Mouse (Mus musculus) forebrain, embryonic 16.5 days (tissue): ENCODE results near the gene Arhgap45. TPM values are rescaled to one million over a fixed set of nuclear protein-coding genes. Genes with fewer than 3 reads are reported as not detected.

ENCODE experiments used
- ATAC-seq: fragments of 200-750 bp; cut with Nextera tagmentation; 2 replicates; pipeline ENCODE4 v1.8.0; 2017; ENCODE audit warnings: mild to moderate bottlenecking, moderate library complexity
- H3K27ac ChIP-seq: fragments of 300-500 bp; sonication (generic); 2 replicates; pipeline ENCODE4 v1.5.1; 2014; ENCODE audit warnings: low read length, control low read depth
- H3K27me3 ChIP-seq: fragments of 300-500 bp; sonication (generic); replicated peaks from 2 replicates; pipeline ENCODE4 v1.6.1; 2014; ENCODE audit warnings: low read length; ENCODE audit not compliant: control insufficient read depth, insufficient read depth
- H3K36me3 ChIP-seq: fragments of 300-500 bp; sonication (generic); 2 replicates; pipeline ENCODE4 v1.6.1; 2014; ENCODE audit not compliant: control insufficient read depth, insufficient read depth
- H3K4me1 ChIP-seq: fragments of 300-500 bp; sonication (generic); replicated peaks from 2 replicates; pipeline ENCODE4 v1.6.1; 2014; ENCODE audit warnings: low read length; ENCODE audit not compliant: control insufficient read depth, insufficient read depth
- H3K4me2 ChIP-seq: fragments of 300-500 bp; sonication (generic); 2 replicates; pipeline ENCODE4 v1.6.1; 2014; ENCODE audit warnings: mild to moderate bottlenecking, low read length, control low read depth
- H3K4me3 ChIP-seq: fragments of 300-500 bp; sonication (generic); replicated peaks from 2 replicates; pipeline ENCODE4 v1.5.1; 2014; ENCODE audit warnings: mild to moderate bottlenecking, low read length, control low read depth
- H3K9ac ChIP-seq: fragments of 300-500 bp; sonication (generic); replicated peaks from 2 replicates; pipeline ENCODE4 v1.6.1; 2014; ENCODE audit warnings: low read depth, low read length, control low read depth
- H3K9me3 ChIP-seq: fragments of 300-500 bp; sonication (generic); 2 replicates; pipeline ENCODE4 v1.6.1; 2016; ENCODE audit warnings: low read length; ENCODE audit not compliant: control insufficient read depth
- WGBS: fragments of 180-500 bp; shearing (Covaris S2); extraction: QIAGEN DNeasy Blood & Tissue Kit; methylation state at CpG from one replicate; pipeline ENCODE4 v1.1.7; 2014; 5-methylcytosine and 5-hydroxymethylcytosine counted together
- polyA plus RNA-seq: library from polyadenylated mRNA; unstranded; fragments of >200 nt; fragmentation: Nextera tagmentation; extraction: Ambion mirVana; gene quantifications from 2 replicates; pipeline ENCODE4 v1.2.1, GENCODE M21; 2015

Gene Arhgap45
- polyA plus RNA-seq, 1 experiment from 2014 or later: 1.2 TPM

DNA sequence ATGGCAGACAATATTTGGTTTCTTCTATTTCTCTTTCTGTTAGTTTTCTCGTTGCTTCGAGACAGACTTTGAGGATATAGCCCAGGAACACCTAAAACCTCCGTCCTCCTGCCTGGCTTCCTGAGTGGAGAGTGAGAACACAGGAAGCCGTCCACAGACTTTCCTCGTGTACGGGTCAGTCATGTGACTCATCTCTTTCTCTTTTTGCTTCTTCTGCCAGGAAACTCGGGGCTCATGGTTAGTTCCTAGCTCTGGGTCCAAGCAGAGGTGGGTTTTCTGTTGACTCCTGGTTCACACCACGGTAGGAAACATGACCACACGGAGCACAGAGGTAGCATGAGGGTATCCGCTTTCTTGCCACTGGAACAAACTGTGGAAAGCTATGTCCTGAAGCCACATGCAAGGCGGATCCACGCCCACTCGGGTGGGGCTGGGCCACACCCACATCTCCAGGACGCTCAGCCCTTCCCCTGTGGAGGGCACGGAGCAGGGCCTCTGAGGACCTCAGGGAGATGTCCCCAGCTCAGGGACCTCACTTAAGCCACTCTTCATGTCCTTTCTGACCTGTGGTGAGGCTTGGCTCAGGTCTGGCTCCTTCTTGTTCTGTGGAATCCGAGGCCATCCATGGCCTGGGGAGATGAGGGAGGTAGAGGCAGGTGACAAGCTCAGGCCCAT lies 64.1 kb downstream of the Arhgap45 start:
- H3K27me3 ChIP-seq: no peaks in the 10 kb centered on the region
- WGBS: 89% methylated on average over 16 of the region's 16 CpGs
- no peak overlapping the region for H3K4me3 ChIP-seq
- no peak overlapping the region for H3K9ac ChIP-seq
- ATAC-seq: no peak
- no peak overlapping the region for H3K27ac ChIP-seq
- peaks cover 4% of the 10 kb centered on the region for H3K4me1 ChIP-seq
- no peaks in the 10 kb centered on the region for H3K9me3 ChIP-seq
- H3K4me2 ChIP-seq: no peak overlapping the region
- H3K36me3 ChIP-seq: no peaks in the 10 kb centered on the region; the same call in none of the 2 replicates

Other genes starting within 250 kb of the Arhgap45 start
- 85.8 and 87.2 TPM in 2 replicates for gene Rnf126, start 249.7 kb upstream of the Arhgap45 start, polyA plus RNA-seq
- 1.1 and 1.4 TPM in 2 replicates for gene Fstl3, start 239.4 kb upstream of the Arhgap45 start, polyA plus RNA-seq
- gene Prss57, start 225.7 kb upstream of the Arhgap45 start, polyA plus RNA-seq: 0.36 and 0.62 TPM in 2 replicates
- 327 and 349 TPM in 2 replicates for gene Palm, start 223.1 kb upstream of the Arhgap45 start, polyA plus RNA-seq
- gene Misp, start 195.7 kb upstream of the Arhgap45 start, polyA plus RNA-seq: 0.48 and 1.2 TPM in 2 replicates
- 98.3 and 107 TPM in 2 replicates for gene Ptbp1, start 162.2 kb upstream of the Arhgap45 start, polyA plus RNA-seq
- 12.4 and 15.3 TPM in 2 replicates for gene Prtn3, start 142.2 kb upstream of the Arhgap45 start, polyA plus RNA-seq
- gene Plppr3, start 142.0 kb upstream of the Arhgap45 start, polyA plus RNA-seq: 415 and 495 TPM in 2 replicates
- not detected in 2 replicates for gene Elane, start 130.4 kb upstream of the Arhgap45 start, polyA plus RNA-seq
- gene Cfd, start 125.8 kb upstream of the Arhgap45 start, polyA plus RNA-seq: not detected in 2 replicates
- 53.8 and 54.0 TPM in 2 replicates for gene Med16, start 107.7 kb upstream of the Arhgap45 start, polyA plus RNA-seq
- gene Gm26602, start 105.8 kb upstream of the Arhgap45 start, polyA plus RNA-seq: 17.7 and 36.3 TPM in 2 replicates
- gene Kiss1r, start 99.7 kb upstream of the Arhgap45 start, polyA plus RNA-seq: 2.7 and 3.6 TPM in 2 replicates
- 289 and 309 TPM in 2 replicates for gene R3hdm4, start 95.4 kb upstream of the Arhgap45 start, polyA plus RNA-seq
- gene Arid3a, start 89.6 kb upstream of the Arhgap45 start, polyA plus RNA-seq: 2.4 and 3.5 TPM in 2 replicates
- 81.8 and 97.7 TPM in 2 replicates for gene Wdr18, start 56.5 kb upstream of the Arhgap45 start, polyA plus RNA-seq
- gene Grin3b, start 45.9 kb upstream of the Arhgap45 start, polyA plus RNA-seq: 0.29 and 0.60 TPM in 2 replicates
- gene Tmem259, start 32.3 kb upstream of the Arhgap45 start, polyA plus RNA-seq: 12.3 and 12.8 TPM in 2 replicates
- 30.5 and 31.3 TPM in 2 replicates for gene Cnn2, start 28.1 kb upstream of the Arhgap45 start, polyA plus RNA-seq
- 3.9 and 4.7 TPM in 2 replicates for gene Abca7, start 20.2 kb upstream of the Arhgap45 start, polyA plus RNA-seq
- 173 and 178 TPM in 2 replicates for gene Polr2e, start 23.1 kb downstream of the Arhgap45 start, polyA plus RNA-seq
- 443 and 475 TPM in 2 replicates for gene Gpx4, start 30.5 kb downstream of the Arhgap45 start, polyA plus RNA-seq
- 13.1 and 14.9 TPM in 2 replicates for gene Sbno2, start 88.9 kb downstream of the Arhgap45 start, polyA plus RNA-seq
- gene Stk11, start 99.2 kb downstream of the Arhgap45 start, polyA plus RNA-seq: 18.0 and 19.7 TPM in 2 replicates
- 404 and 433 TPM in 2 replicates for gene Atp5d, start 122.0 kb downstream of the Arhgap45 start, polyA plus RNA-seq
- gene Cbarp, start 124.2 kb downstream of the Arhgap45 start, polyA plus RNA-seq: 33.0 and 44.5 TPM in 2 replicates
- 26.5 and 30.9 TPM in 2 replicates for gene Midn, start 131.6 kb downstream of the Arhgap45 start, polyA plus RNA-seq
- gene Cirbp, start 149.3 kb downstream of the Arhgap45 start, polyA plus RNA-seq: 318 and 335 TPM in 2 replicates
- 8.5 and 10.6 TPM in 2 replicates for gene 1600002K03Rik, start 156.3 kb downstream of the Arhgap45 start, polyA plus RNA-seq
- 24.8 and 25.4 TPM in 2 replicates for gene Efna2, start 162.8 kb downstream of the Arhgap45 start, polyA plus RNA-seq
- gene Mum1, start 209.8 kb downstream of the Arhgap45 start, polyA plus RNA-seq: 49.0 and 55.4 TPM in 2 replicates
- gene Ndufs7, start 232.5 kb downstream of the Arhgap45 start, polyA plus RNA-seq: 236 and 272 TPM in 2 replicates
- gene Gamt, start 244.4 kb downstream of the Arhgap45 start, polyA plus RNA-seq: 22.7 and 24.6 TPM in 2 replicates
- 61.3 and 61.8 TPM in 2 replicates for gene Dazap1, start 244.8 kb downstream of the Arhgap45 start, polyA plus RNA-seq